In the genomic region with DNA sequence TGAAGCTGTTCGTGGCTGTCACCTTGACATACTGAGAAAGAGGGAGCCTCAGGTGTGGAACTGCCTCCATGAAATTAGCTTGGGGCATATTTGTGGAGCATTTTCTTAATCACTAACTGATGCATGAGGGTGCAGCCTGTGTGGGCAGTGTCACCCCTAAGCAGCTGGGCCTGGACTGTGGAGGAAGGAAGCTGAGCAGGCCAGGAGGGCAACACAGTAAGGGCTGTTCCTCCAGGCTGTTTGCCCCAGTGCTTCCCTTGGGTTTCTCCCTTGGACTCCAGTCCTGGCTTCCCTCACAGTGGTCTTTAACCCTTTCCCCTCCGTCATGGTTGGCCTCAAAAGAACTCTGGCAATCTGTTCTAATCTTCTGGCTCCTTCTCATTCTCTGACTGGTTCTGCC, we compare ENCODE assay signal across 13 mouse cellular contexts. TPM values are rescaled to one million over a fixed set of nuclear protein-coding genes. Genes with fewer than 3 reads are reported as not detected.
DNase-seq lines count a peak whose midpoint lies in the region; ATAC-seq and TF ChIP-seq lines count a peak whose summit lies in the region.
"Had no signal": no experiment of that assay in that cellular context is flagged by ENCODE, and none has a peak within 500 bp of the region (broad histone marks: within the 10 kb centered on the region; RNA-seq: fewer than 3 reads in every experiment).

No protein-coding gene starts in this region.

- H3K9me3 ChIP-seq in intestine, embryonic 14.5 days (ENCODE audit: control insufficient read depth, low read length) = no peaks in the 10 kb centered on the region
- no peaks in the 10 kb centered on the region for H3K9me3 ChIP-seq in intestine, embryonic 15.5 days
- H3K9me3 ChIP-seq: embryonic facial prominence, embryonic 13.5 days had no signal

- peaks cover 11% of the 10 kb centered on the region for H3K4me1 ChIP-seq in intestine, embryonic 14.5 days (replicated peaks; ENCODE audit: control insufficient read depth, insufficient read depth, low read length)
- peaks cover 2% of the 10 kb centered on the region; the same call in 1 of the 2 replicates for H3K4me1 ChIP-seq in intestine, embryonic 15.5 days (replicated peaks)
- peaks cover 2% of the 10 kb centered on the region; the same call in 1 of the 2 replicates for H3K4me1 ChIP-seq in lung, adult 2 months (ENCODE audit: control insufficient read depth, insufficient read depth, low read length)

- ATAC-seq in intestine, embryonic 14.5 days (replicated peaks; ENCODE audit: low FRiP score, low TSS enrichment, low read depth) = 0 out of 2 replicates have a peak, but pooled peaks have one; percentile 32
- no peak for ATAC-seq in intestine, embryonic 15.5 days
- ATAC-seq in erythroid progenitor cell, adult 5-6 weeks (replicated peaks; ENCODE audit: low FRiP score, poor library complexity, severe bottlenecking) = peak; percentile 37; the same call in 1 of the 2 replicates
- peak; percentile 22; the same call in 1 of the 2 replicates for ATAC-seq in megakaryocyte-erythroid progenitor cell, adult 5-6 weeks (replicated peaks; ENCODE audit: low FRiP score, low TSS enrichment, poor library complexity, severe bottlenecking)
- ATAC-seq: forebrain, embryonic 16.5 days had no signal

- WGBS in intestine, embryonic 14.5 days = 64% methylated on average over 2 of the region's 2 CpGs
- 76% methylated on average over 2 of the region's 2 CpGs for WGBS in intestine, embryonic 15.5 days
- WGBS in lung, adult 2 months = 87% methylated on average over 2 of the region's 2 CpGs

- H3K4me2 ChIP-seq in intestine, embryonic 14.5 days (ENCODE audit: low read length) = no peak overlapping the region
- no peak overlapping the region for H3K4me2 ChIP-seq in intestine, embryonic 15.5 days (replicated peaks)
- H3K4me2 ChIP-seq: embryonic facial prominence, embryonic 13.5 days had no signal

- TF ChIP-seq POLR2A in lung, adult 2 months (IDR thresholded peaks at IDR 0.05; ENCODE audit: borderline replicate concordance, extremely low read depth, low read depth, low read length) = no peak

- H3K27ac ChIP-seq in intestine, embryonic 14.5 days (ENCODE audit: low read depth) = no peak overlapping the region
- H3K27ac ChIP-seq in intestine, embryonic 15.5 days = no peak overlapping the region
- H3K27ac ChIP-seq: embryonic facial prominence, embryonic 13.5 days; heart, adult 2 months; layer of hippocampus, adult 2 months had no signal

- no peak overlapping the region for H3K9ac ChIP-seq in intestine, embryonic 14.5 days (ENCODE audit: low read length)
- H3K9ac ChIP-seq in intestine, embryonic 15.5 days = no peak overlapping the region
- H3K9ac ChIP-seq: embryonic facial prominence, embryonic 13.5 days had no signal

- H3K4me3 ChIP-seq in intestine, embryonic 14.5 days (ENCODE audit: low read depth, low read length) = no peak overlapping the region
- H3K4me3 ChIP-seq in intestine, embryonic 15.5 days (replicated peaks) = no peak overlapping the region
- no peak overlapping the region for H3K4me3 ChIP-seq in lung, adult 2 months (replicated peaks; ENCODE audit: extremely low read depth, low read depth, low read length)
- H3K4me3 ChIP-seq: embryonic facial prominence, embryonic 13.5 days; heart, adult 2 months; layer of hippocampus, adult 2 months had no signal

- H3K36me3 ChIP-seq in intestine, embryonic 14.5 days (ENCODE audit: control insufficient read depth, insufficient read depth, low read length) = no peaks in the 10 kb centered on the region
- H3K36me3 ChIP-seq in intestine, embryonic 15.5 days = no peaks in the 10 kb centered on the region
- H3K36me3 ChIP-seq: embryonic facial prominence, embryonic 13.5 days had no signal

- peak; percentile 43 for DNase-seq in intestine, embryonic 14.5 days (ENCODE audit: low spot score)
- DNase-seq in kidney, postnatal 10 days = peak; percentile 45
- no peak for DNase-seq in lung, adult 2 months
- no peak for DNase-seq in frontal cortex, postnatal 25 days (ENCODE audit: low spot score in 2 of 2)
- DNase-seq: heart, adult 2 months; heart, postnatal 4 days; lung, postnatal 14 days had no signal

- H3K27me3 ChIP-seq in intestine, embryonic 14.5 days (replicated peaks; ENCODE audit: control insufficient read depth, insufficient read depth, low read length) = no peaks in the 10 kb centered on the region
- H3K27me3 ChIP-seq in intestine, embryonic 15.5 days (replicated peaks) = no peaks in the 10 kb centered on the region
- H3K27me3 ChIP-seq: embryonic facial prominence, embryonic 13.5 days had no signal

- TF ChIP-seq CTCF in lung, adult 2 months (IDR thresholded peaks at IDR 0.05; ENCODE audit: insufficient read depth, low read length) = no peak

RNA-seq across cellular contexts. Expression of gene Fam69a, which starts 13.6 kb away (rescaled TPM):
- 24.5 and 25.0 TPM in 2 replicates for polyA plus RNA-seq in intestine, embryonic 14.5 days (2014; fragmentation: Nextera tagmentation; extraction: Ambion mirVana)
- polyA plus RNA-seq in intestine, embryonic 15.5 days (2015; fragmentation: Nextera tagmentation; extraction: Ambion mirVana) = 18.4 and 20.9 TPM in 2 replicates
- total RNA-seq in erythroid progenitor cell, adult 5-6 weeks (2015; ENCODE audit: low replicate concordance) = 34.4 and 36.8 TPM in 2 replicates
- 10.4 and 26.4 TPM in 2 replicates for total RNA-seq in erythroid progenitor cell, adult 5-6 weeks (2017; ENCODE audit: low replicate concordance)
- 29.1 and 44.1 TPM in 2 replicates for total RNA-seq in megakaryocyte-erythroid progenitor cell, adult 5-6 weeks (2014; fragmentation: Nextera tagmentation)
- 19.2 and 23.6 TPM in 2 replicates for total RNA-seq in megakaryocyte-erythroid progenitor cell, adult 5-6 weeks (2017)
- polyA plus RNA-seq in lung, adult 2 months (2012; rRNA removed) = 1.6 and 4.4 TPM in 2 replicates

Comparison
In these comparisons a context has a peak if more than half of its experiments do, and no peak if none do; other contexts are left out.
1. DNase-seq: peak in intestine, embryonic 14.5 days (single experiment) and kidney, postnatal 10 days (single experiment); none in lung, adult 2 months (single experiment) and frontal cortex, postnatal 25 days (0 of 2).